Mouse (Mus musculus) stomach, embryonic 16.5 days (tissue): ENCODE measurements around the gene Fyb2. TPM values are rescaled to one million over a fixed set of nuclear protein-coding genes. Genes with fewer than 3 reads are reported as not detected.
"Not testable (repeated sequence)": the region's sequence is repeated elsewhere in the genome, so short reads cannot be mapped to it uniquely, and the experiment has no call there.

ENCODE experiments used
- ATAC-seq: fragments of 200-750 bp; cut with Nextera tagmentation; 2 replicates; pipeline ENCODE4 v1.8.0; 2017; ENCODE audit warnings: moderate number of reproducible peaks, moderate TSS enrichment; ENCODE audit not compliant: insufficient read depth, low FRiP score
- H3K27ac ChIP-seq: fragments of 300-500 bp; sonication (generic); 2 replicates; pipeline ENCODE4 v1.5.1; 2014; ENCODE audit warnings: low read length
- H3K27me3 ChIP-seq: fragments of 300-500 bp; sonication (generic); 2 replicates; pipeline ENCODE4 v1.6.1; 2014; ENCODE audit warnings: low read length, control low read depth, mixed read lengths; ENCODE audit not compliant: control insufficient read depth, insufficient read depth
- H3K36me3 ChIP-seq: fragments of 300-500 bp; sonication (generic); 2 replicates; pipeline ENCODE4 v1.6.1; 2014; ENCODE audit warnings: low read length; ENCODE audit not compliant: control insufficient read depth, insufficient read depth
- H3K4me1 ChIP-seq: fragments of 300-500 bp; sonication (generic); 2 replicates; pipeline ENCODE4 v1.6.1; 2014; ENCODE audit warnings: low read length, control low read depth, mixed read lengths; ENCODE audit not compliant: control insufficient read depth, insufficient read depth
- H3K4me2 ChIP-seq: fragments of 300-500 bp; sonication (generic); 2 replicates; pipeline ENCODE4 v1.6.1; 2014; ENCODE audit warnings: low read depth, low read length, mixed read lengths
- H3K4me3 ChIP-seq: fragments of 300-500 bp; sonication (generic); replicated peaks from 2 replicates; pipeline ENCODE4 v1.5.1; 2014; ENCODE audit warnings: mild to moderate bottlenecking, low read length
- H3K9ac ChIP-seq: fragments of 300-500 bp; sonication (generic); 2 replicates; pipeline ENCODE4 v1.6.1; 2014; ENCODE audit warnings: low read length
- H3K9me3 ChIP-seq: fragments of 300-500 bp; sonication (generic); replicated peaks from 2 replicates; pipeline ENCODE4 v1.6.1; 2016; ENCODE audit warnings: low read length, control low read depth; ENCODE audit not compliant: control insufficient read depth
- WGBS: fragments of 180-500 bp; shearing (Covaris S2); extraction: QIAGEN DNeasy Blood & Tissue Kit; methylation state at CpG from one replicate; pipeline ENCODE4 v1.1.7; 2014; 5-methylcytosine and 5-hydroxymethylcytosine counted together
- polyA plus RNA-seq: library from polyadenylated mRNA; unstranded; fragments of >200 nt; fragmentation: Nextera tagmentation; extraction: Ambion mirVana; gene quantifications from 2 replicates; pipeline ENCODE4 v1.2.1, GENCODE M21; 2015

Gene Fyb2
- polyA plus RNA-seq, 1 experiment from 2014 or later, result 0.09 TPM

DNA sequence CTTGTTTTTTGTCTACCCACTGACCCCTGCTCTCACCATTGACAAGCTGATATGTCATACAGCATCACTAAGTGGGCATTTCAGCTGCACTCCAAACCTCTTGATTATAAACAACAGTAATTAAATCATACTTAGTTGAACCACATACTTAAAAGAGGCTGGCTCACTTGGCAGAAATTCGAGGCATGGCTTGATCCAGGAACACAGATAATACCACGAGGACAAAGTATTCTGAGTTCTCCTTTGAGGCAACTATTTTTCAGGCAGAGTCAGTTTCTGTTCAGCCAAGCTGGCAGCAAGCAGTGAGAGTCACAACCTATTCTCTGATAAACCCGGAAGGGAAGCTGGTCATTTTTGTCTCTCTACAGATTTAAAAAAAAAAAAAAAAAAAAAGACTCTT lies 77.4 kb downstream of the Fyb2 start:
- no peak for ATAC-seq
- Histone ChIP-seq H3K4me3 (no peak overlapping the region), H3K4me2 (no peak overlapping the region), H3K27me3 (no peaks in the 10 kb centered on the region), H3K4me1 (no peaks in the 10 kb centered on the region), H3K27ac (no peak overlapping the region), H3K36me3 (no peaks in the 10 kb centered on the region), H3K9me3 (no peaks in the 10 kb centered on the region), H3K9ac (no peak overlapping the region)
- 77% methylated on average over 3 of the region's 3 CpGs for WGBS

DNA sequence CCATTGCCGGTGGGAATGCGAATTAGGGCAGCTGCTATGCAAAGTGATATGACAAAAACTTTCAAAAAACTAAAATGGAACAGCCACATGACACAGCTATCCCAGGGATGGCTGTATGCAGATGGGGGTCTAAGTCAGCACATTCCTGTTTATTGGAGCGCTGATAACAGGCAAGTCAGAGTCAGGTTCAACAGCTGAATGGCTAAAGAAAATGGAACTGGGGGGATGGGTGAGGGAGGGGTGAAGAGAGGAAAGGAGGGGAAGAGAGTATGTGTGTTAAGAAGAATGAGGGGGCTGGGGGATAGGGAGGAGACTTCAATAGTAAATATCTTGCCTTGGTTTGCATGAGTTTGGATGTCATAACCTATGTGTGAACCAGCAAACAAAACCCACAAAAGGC lies 79.0 kb downstream of the Fyb2 start:
- Histone ChIP-seq H3K9ac (no peak overlapping the region), H3K27me3 (no peaks in the 10 kb centered on the region), H3K4me1 (no peaks in the 10 kb centered on the region), H3K4me3 (no peak overlapping the region), H3K27ac (no peak overlapping the region), H3K36me3 (no peaks in the 10 kb centered on the region), H3K4me2 (no peak overlapping the region), H3K9me3 (no peaks in the 10 kb centered on the region)
- ATAC-seq, result no peak
- WGBS, result 85% methylated on average over 3 of the region's 3 CpGs

DNA sequence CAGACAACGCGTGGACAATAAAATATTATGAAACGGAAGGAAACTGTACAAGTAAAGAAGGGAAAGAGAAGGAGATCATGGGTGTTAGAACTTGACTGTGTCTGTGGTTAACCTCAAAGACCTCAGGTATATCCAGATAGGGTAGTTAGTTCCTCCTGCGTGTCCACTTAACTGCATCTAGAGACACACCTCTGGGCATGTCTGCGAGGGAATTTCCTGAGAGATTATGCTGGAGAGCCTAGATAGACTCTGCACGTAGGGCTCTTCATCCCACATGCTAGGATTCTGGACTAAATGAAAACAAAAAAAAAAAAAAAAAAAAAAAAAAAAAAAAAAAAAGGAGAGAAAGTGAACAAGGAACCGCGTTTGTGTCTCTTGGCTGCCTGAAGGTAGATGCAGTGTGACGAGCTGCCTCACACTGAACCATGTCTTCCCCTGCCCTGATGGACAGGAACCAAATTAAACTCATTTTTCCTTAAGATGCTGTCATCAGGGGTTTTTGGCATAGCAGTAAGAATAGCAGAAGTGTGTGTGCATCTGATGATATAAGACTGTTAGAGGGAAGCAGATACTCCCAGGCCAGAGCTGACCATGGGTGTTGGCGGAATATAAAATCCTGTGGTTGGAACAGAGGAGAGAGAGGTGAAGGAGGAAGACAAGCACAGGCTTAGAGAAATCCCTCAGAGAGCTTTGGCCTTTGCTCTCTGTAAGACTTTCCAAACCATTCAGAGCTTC lies 80.1 kb downstream of the Fyb2 start:
- WGBS, result 81% methylated on average over 10 of the region's 10 CpGs
- no peak overlapping the region for H3K4me2 ChIP-seq
- no peaks in the 10 kb centered on the region for H3K9me3 ChIP-seq
- no peaks in the 10 kb centered on the region for H3K4me1 ChIP-seq
- no peak overlapping the region for H3K9ac ChIP-seq
- no peak overlapping the region for H3K4me3 ChIP-seq
- no peak overlapping the region for H3K27ac ChIP-seq
- no peak for ATAC-seq
- no peaks in the 10 kb centered on the region for H3K36me3 ChIP-seq
- no peaks in the 10 kb centered on the region for H3K27me3 ChIP-seq

DNA sequence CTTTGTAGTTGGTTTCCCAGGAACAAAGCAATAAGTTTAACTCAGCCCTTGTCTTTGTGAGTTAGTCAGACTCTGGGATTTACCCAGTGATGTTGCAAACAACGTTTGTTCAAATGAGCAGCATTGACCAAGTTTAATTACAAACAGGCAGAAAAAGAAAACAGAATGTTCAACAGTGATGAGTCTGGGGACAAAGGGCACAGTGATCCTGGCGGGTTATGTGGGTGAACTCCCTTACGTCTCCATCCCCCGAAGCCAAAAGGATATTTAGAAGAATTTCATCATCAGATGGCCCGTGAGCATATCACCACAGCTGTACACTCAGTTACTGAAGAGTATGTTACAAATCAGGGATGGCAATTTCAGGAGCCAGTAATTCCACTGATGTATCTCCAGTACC lies 86.4 kb downstream of the Fyb2 start:
- no peak overlapping the region for H3K27ac ChIP-seq
- H3K9ac ChIP-seq, result no peak overlapping the region
- H3K4me1 ChIP-seq, result no peaks in the 10 kb centered on the region
- 76% methylated on average over 5 of the region's 5 CpGs for WGBS
- no peaks in the 10 kb centered on the region for H3K9me3 ChIP-seq
- no peak overlapping the region for H3K4me2 ChIP-seq
- H3K36me3 ChIP-seq, result no peaks in the 10 kb centered on the region
- H3K27me3 ChIP-seq, result no peaks in the 10 kb centered on the region
- H3K4me3 ChIP-seq, result no peak overlapping the region
- no peak for ATAC-seq

DNA sequence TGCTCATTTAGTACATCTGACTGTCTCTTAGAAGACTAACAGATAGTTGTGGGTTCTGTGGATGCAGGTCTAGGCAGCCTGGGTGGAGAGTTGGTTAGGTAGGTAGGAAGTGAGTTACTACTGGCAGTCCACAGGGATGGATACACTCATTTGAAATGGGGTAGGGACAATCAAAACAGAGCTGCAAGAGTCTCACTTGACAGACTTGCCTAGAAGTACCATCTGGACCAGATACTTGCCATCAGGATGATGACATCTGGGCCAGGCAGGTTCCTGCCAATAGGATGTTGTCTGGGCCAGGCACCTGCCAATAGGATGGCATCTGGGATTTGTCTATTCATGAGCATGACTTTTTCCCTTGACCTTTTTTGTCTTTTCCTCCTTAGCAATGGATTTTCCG lies 88.5 kb downstream of the Fyb2 start:
- H3K27me3 ChIP-seq, result no peaks in the 10 kb centered on the region
- H3K4me1 ChIP-seq, result no peaks in the 10 kb centered on the region
- no peak overlapping the region for H3K4me3 ChIP-seq
- no peaks in the 10 kb centered on the region for H3K9me3 ChIP-seq
- H3K4me2 ChIP-seq, result no peak overlapping the region
- no peak overlapping the region for H3K27ac ChIP-seq
- no peaks in the 10 kb centered on the region for H3K36me3 ChIP-seq
- WGBS, result 74% methylated on average over 1 of the region's 1 CpGs
- no peak overlapping the region for H3K9ac ChIP-seq
- ATAC-seq, result no peak

DNA sequence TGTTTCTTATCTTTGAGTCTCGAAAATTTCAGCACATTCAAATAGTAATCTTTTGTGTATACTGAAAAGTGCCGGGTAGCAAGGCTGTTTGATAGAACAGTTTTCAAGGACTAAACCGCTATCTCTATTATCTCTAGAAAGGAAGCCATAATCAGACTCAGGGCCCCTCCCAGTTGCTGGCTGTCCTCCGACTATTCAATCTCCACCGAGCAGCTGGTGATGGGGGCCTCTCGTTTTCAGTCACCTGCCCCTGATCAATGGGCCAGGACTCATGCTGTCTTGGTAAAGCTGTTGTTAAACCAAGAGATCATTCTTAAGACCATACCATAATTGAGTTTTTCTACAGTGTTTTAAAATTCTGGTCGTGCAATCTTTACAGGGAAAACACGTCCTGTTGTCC lies 90.9 kb downstream of the Fyb2 start:
- Histone ChIP-seq H3K27ac (no peak overlapping the region), H3K9ac (no peak overlapping the region), H3K9me3 (no peaks in the 10 kb centered on the region), H3K27me3 (no peaks in the 10 kb centered on the region), H3K4me1 (no peaks in the 10 kb centered on the region), H3K36me3 (no peaks in the 10 kb centered on the region), H3K4me3 (no peak overlapping the region), H3K4me2 (no peak overlapping the region)
- WGBS, result 65% methylated on average over 8 of the region's 8 CpGs
- ATAC-seq, result no peak

DNA sequence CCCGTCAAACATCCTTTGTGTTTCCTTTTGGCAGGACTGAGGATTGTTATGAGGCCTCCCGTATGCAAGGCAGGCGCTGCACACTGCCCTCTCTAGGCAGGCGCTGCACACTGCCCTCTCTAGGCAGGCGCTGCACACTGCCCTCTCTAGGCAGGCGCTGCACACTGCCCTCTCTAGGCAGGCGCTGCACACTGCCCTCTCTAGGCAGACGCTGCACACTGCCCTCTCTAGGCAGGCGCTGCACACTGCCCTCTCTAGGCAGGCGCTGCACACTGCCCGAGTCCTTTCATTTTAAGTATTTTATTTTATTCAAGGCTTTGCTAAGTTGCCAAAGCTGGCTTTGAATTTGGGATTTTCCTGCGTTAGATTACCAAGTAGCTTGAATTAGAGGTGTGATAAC lies 91.4 kb downstream of the Fyb2 start:
- not testable (repeated sequence) for H3K36me3 ChIP-seq, H3K4me1 ChIP-seq, H3K9me3 ChIP-seq, H3K4me3 ChIP-seq, ATAC-seq, H3K27ac ChIP-seq, H3K27me3 ChIP-seq, H3K9ac ChIP-seq, H3K4me2 ChIP-seq
- 88% methylated on average over 12 of the region's 12 CpGs for WGBS

DNA sequence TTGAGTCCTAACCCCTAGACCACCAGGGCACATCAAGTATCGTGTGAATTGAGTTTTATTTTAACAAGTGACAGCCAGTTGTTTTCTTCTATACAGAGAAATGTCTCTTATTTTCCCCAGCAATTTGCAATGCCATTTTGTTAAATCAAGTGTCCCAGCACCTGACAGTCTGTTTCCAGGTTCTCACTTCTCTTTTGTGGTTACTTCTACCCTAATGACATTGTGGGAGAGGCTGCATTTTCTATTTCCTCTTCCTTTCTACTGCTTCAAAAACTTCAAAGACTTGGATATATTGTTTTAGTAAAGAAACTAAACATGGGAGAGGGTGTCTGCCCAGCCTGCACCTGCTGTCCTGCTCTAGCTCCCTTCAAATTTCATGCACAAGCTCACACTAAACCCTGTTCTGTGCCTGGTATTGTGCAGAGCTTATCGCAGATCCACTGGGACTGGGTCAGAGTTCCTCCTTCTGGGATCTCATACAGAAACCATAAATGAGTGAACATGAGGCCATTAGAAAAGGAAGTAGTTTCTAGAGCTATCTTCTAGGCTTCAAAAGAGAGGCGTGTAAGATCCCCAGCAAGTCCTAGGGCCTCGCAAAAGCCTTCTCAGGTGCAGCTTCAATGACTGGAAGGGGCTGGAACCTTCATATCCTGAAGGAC lies 94.2 kb downstream of the Fyb2 start:
- H3K4me2 ChIP-seq, result no peak overlapping the region
- no peak overlapping the region for H3K4me3 ChIP-seq
- H3K27ac ChIP-seq, result no peak overlapping the region
- H3K9me3 ChIP-seq, result no peaks in the 10 kb centered on the region
- H3K9ac ChIP-seq, result no peak overlapping the region
- WGBS, result 85% methylated on average over 4 of the region's 4 CpGs
- H3K4me1 ChIP-seq, result no peaks in the 10 kb centered on the region
- no peaks in the 10 kb centered on the region for H3K27me3 ChIP-seq
- H3K36me3 ChIP-seq, result no peaks in the 10 kb centered on the region
- no peak for ATAC-seq

DNA sequence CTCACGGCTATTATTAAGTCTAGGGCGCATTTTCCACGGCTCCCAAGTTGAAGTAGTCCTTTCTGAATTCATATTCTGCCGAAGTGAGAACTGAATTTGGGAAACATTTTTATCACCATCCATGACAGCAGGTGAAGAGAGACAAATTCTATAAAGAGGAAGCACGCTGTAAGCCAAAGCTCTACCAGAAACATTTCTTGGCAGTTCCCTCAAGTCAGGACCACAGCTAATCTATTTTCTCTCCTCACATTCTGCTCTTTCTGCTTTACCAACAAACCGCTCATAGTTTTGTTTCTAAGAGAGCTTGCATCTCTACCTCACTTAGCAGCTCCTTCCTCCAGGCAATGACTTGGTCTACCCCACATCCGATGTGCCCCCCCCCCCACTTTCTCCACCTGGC lies 100.5 kb downstream of the Fyb2 start:
- Histone ChIP-seq H3K4me1 (no peaks in the 10 kb centered on the region), H3K27ac (no peak overlapping the region), H3K4me3 (no peak overlapping the region), H3K4me2 (no peak overlapping the region), H3K9ac (no peak overlapping the region), H3K36me3 (no peaks in the 10 kb centered on the region), H3K9me3 (no peaks in the 10 kb centered on the region), H3K27me3 (no peaks in the 10 kb centered on the region)
- ATAC-seq, result no peak
- 90% methylated on average over 7 of the region's 7 CpGs for WGBS
